Mouse (Mus musculus): ENCODE measurements around the gene Ccnd2.
A peak's percentile ranks its signal among the peaks of the same experiment; 100 is the strongest.

DNA sequence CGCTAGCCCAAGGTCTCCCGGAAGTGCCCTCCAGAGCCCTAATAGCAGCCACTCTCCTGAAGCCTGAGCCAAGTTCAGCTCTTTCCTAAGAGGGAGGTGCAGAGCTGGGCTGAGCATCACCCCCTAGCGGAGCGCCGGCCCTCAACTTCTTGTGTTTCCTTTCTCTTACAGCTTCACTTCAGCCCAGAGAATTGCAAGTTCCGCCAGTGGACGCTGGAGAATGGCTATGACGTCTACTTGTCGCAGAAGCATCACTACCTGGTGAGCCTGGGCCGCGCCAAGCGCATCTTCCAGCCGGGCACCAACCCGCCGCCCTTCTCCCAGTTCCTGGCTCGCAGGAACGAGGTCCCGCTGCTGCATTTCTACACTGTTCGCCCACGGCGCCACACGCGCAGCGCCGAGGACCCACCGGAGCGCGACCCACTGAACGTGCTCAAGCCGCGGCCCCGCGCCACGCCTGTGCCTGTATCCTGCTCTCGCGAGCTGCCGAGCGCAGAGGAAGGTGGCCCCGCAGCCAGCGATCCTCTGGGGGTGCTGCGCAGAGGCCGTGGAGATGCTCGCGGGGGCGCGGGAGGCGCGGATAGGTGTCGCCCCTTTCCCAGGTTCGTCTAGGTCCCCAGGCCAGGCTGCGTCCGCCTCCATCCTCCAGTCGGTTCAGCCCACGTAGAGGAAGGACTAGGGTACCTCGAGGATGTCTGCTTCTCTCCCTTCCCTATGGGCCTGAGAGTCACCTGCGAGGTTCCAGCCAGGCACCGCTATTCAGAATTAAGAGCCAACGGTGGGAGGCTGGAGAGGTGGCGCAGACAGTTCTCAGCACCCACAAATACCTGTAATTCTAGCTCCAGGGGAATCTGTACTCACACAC is 71.9 kb downstream of the Ccnd2 start:
- no peak for TF ChIP-seq MAFK (IDR thresholded peaks at IDR 0.05; ENCODE audit: insufficient read depth, low read depth, low read length)
- TF ChIP-seq HCFC1 (IDR thresholded peaks at IDR 0.05; ENCODE audit: borderline replicate concordance, insufficient read depth, low read length) = no peak
- peak; percentile 68; the same call in 1 of the 2 replicates for TF ChIP-seq CHD2 (IDR thresholded peaks at IDR 0.05; ENCODE audit: low read depth, low read length)
- no peak for TF ChIP-seq ZC3H11A (IDR thresholded peaks at IDR 0.05; ENCODE audit: borderline replicate concordance, low read depth, low read length)
